Mouse (Mus musculus): ENCODE results near the gene Zp2. TPM values are rescaled to one million over a fixed set of nuclear protein-coding genes. Genes with fewer than 3 reads are reported as not detected.

Gene Zp2
- polyA plus RNA-seq, 1 experiment from 2014 or later = not detected

DNA sequence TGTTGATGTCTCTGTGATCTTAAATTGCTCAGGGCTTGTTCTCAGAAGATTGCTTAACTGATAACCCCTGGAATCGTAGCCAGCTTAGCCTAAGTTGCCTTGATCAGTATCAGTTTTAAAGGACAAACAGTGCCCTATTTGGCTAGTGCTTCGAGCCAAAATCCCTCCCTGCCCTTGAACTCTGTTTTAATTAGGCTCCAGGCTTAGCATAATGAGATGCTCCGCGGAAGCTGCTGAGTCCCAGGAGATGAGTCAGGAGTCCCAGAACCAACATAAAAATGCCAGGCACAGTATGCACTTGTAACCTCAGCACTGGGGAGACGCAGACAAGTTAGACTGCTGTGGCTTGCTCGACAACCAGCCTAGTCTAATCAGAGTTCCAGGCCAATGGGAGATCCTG, 27.6 kb downstream of the Zp2 start:
- no peak overlapping the region for H3K9ac ChIP-seq (ENCODE audit: low read length)
- H3K4me1 ChIP-seq (replicated peaks; ENCODE audit: control insufficient read depth, insufficient read depth, low read length) = no peaks in the 10 kb centered on the region
- H3K36me3 ChIP-seq (ENCODE audit: control insufficient read depth, insufficient read depth, low read length) = peaks cover 15% of the 10 kb centered on the region
- no peaks in the 10 kb centered on the region for H3K9me3 ChIP-seq (ENCODE audit: control insufficient read depth, low read length)
- no peak overlapping the region for H3K27ac ChIP-seq (ENCODE audit: low read length)
- no peak overlapping the region for H3K4me2 ChIP-seq (ENCODE audit: low read depth, low read length)
- no peaks in the 10 kb centered on the region for H3K27me3 ChIP-seq (ENCODE audit: control insufficient read depth, insufficient read depth, low read depth, low read length)
- no peak for ATAC-seq (ENCODE audit: low read depth)
- no peak overlapping the region for H3K4me3 ChIP-seq (ENCODE audit: low read length)
- 50% methylated on average over 6 of the region's 6 CpGs for WGBS

DNA sequence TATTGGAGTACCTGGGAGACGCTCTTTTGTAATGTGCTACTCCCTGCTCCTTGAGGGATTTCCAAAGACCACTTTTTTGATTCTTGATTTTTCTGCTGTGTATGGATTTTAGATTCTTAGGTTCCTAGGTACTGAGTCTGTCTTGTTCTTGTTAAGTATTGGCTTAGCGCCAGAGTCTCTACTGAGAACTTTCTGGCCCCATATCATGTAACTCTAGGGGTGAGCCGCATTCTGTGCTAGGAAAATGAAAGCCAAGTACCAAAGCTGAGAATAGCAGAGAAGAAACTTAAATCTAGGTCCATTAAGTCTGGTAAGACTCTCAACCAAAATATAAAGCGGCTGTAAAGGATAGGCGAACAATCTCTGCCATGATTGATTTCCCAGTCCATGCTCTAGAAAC, 28.1 kb downstream of the Zp2 start:
- H3K4me1 ChIP-seq (replicated peaks; ENCODE audit: control insufficient read depth, insufficient read depth, low read length) = no peaks in the 10 kb centered on the region
- no peaks in the 10 kb centered on the region for H3K27me3 ChIP-seq (ENCODE audit: control insufficient read depth, insufficient read depth, low read depth, low read length)
- 83% methylated on average over 5 of the region's 5 CpGs for WGBS
- no peaks in the 10 kb centered on the region for H3K9me3 ChIP-seq (ENCODE audit: control insufficient read depth, low read length)
- ATAC-seq (ENCODE audit: low read depth) = no peak
- peaks cover 15% of the 10 kb centered on the region for H3K36me3 ChIP-seq (ENCODE audit: control insufficient read depth, insufficient read depth, low read length)
- no peak overlapping the region for H3K9ac ChIP-seq (ENCODE audit: low read length)
- no peak overlapping the region for H3K4me2 ChIP-seq (ENCODE audit: low read depth, low read length)
- H3K27ac ChIP-seq (ENCODE audit: low read length) = no peak overlapping the region
- no peak overlapping the region for H3K4me3 ChIP-seq (ENCODE audit: low read length)

GRCm38 (mm10) chr7:120109676-120110075, 35.4 kb downstream of the Zp2 start:
- no peak for ATAC-seq (ENCODE audit: low read depth)
- Histone ChIP-seq H3K4me2 (ENCODE audit: low read depth, low read length) (no peak overlapping the region), H3K4me3 (ENCODE audit: low read length) (no peak overlapping the region), H3K27ac (ENCODE audit: low read length) (no peak overlapping the region), H3K9me3 (ENCODE audit: control insufficient read depth, low read length) (no peaks in the 10 kb centered on the region), H3K36me3 (ENCODE audit: control insufficient read depth, insufficient read depth, low read length) (peaks cover 7% of the 10 kb centered on the region; the same call in 1 of the 2 replicates), H3K27me3 (ENCODE audit: control insufficient read depth, insufficient read depth, low read depth, low read length) (no peaks in the 10 kb centered on the region), H3K4me1 (replicated peaks; ENCODE audit: control insufficient read depth, insufficient read depth, low read length) (peaks cover 4% of the 10 kb centered on the region; the same call in 1 of the 2 replicates), H3K9ac (ENCODE audit: low read length) (no peak overlapping the region)
- WGBS = 77% methylated on average over 5 of the region's 5 CpGs

DNA sequence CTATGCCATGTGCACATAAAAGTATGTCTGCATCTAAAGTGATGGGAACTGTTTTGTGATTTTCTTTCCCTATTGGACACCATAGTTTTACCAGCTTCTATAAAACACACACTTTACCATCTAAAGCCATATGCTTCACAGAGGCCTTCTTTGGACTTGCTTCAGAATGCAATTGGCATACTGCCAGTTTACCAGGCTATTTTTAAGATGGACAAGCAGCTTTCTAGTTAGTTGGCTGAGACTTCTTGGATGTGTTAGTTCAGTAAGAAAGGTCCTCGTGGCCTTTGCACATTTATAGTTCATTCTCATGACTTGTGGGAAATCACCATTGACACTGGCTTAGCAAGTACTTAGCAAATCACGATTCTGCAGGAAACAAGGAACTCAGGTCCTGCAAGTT, 38.7 kb downstream of the Zp2 start:
- H3K4me1 ChIP-seq (replicated peaks; ENCODE audit: control insufficient read depth, insufficient read depth, low read length) = peaks cover 9% of the 10 kb centered on the region
- WGBS = 26% methylated on average over 2 of the region's 2 CpGs
- H3K27ac ChIP-seq (ENCODE audit: low read length) = no peak overlapping the region; the same call in 1 of the 2 replicates

GRCm38 (mm10) chr7:120104975-120105374, 40.1 kb downstream of the Zp2 start:
- Histone ChIP-seq H3K9ac (ENCODE audit: low read length) (no peak overlapping the region), H3K4me1 (replicated peaks; ENCODE audit: control insufficient read depth, insufficient read depth, low read length) (peaks cover 9% of the 10 kb centered on the region), H3K27me3 (ENCODE audit: control insufficient read depth, insufficient read depth, low read depth, low read length) (no peaks in the 10 kb centered on the region), H3K4me2 (ENCODE audit: low read depth, low read length) (no peak overlapping the region), H3K4me3 (ENCODE audit: low read length) (no peak overlapping the region), H3K9me3 (ENCODE audit: control insufficient read depth, low read length) (no peaks in the 10 kb centered on the region), H3K27ac (ENCODE audit: low read length) (no peak overlapping the region), H3K36me3 (ENCODE audit: control insufficient read depth, insufficient read depth, low read length) (peaks cover 5% of the 10 kb centered on the region; the same call in 1 of the 2 replicates)
- WGBS = 69% methylated on average over 3 of the region's 3 CpGs
- no peak for ATAC-seq (ENCODE audit: low read depth)

More for the DNA sequence above, 38.7 kb downstream of the Zp2 start:
- no peak overlapping the region for H3K9ac ChIP-seq (ENCODE audit: low read length)
- H3K4me3 ChIP-seq (ENCODE audit: low read length) = no peak overlapping the region
- H3K36me3 ChIP-seq (ENCODE audit: control insufficient read depth, insufficient read depth, low read length) = peaks cover 5% of the 10 kb centered on the region; the same call in 1 of the 2 replicates
- no peak for ATAC-seq (ENCODE audit: low read depth)
- H3K4me2 ChIP-seq (ENCODE audit: low read depth, low read length) = no peak overlapping the region
- H3K27me3 ChIP-seq (ENCODE audit: control insufficient read depth, insufficient read depth, low read depth, low read length) = no peaks in the 10 kb centered on the region
- H3K9me3 ChIP-seq (ENCODE audit: control insufficient read depth, low read length) = no peaks in the 10 kb centered on the region

DNA sequence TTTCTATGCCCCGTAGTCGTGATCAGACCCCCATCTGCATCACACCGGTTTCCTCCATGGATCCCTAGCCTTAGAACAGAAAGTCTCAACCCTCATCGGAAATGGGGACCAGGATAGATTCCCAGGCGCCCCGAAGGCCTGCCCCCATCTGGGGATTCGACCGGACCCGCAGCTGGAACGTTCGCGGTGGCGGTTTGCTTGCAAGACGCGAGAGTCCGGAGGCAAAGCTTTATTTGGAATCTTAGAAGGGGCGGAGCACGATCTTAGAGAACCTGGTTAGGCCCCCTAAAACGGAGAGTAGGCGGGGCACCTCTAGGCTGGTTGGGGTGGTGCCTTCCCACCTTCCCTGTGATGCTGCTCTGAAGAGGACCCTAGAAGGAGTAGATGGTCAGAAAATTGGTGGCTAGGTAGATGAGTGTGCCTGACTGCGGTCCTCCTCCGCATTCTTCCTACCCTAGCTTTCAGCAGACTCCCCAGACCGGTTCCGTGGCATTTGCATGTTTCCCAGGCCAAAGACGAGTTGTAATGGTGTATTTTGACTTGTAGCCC, 42.0 kb downstream of the Zp2 start:
- Histone ChIP-seq H3K27ac (ENCODE audit: low read length) (peak overlapping the region; percentile 70), H3K27me3 (ENCODE audit: control insufficient read depth, insufficient read depth, low read depth, low read length) (no peaks in the 10 kb centered on the region), H3K36me3 (ENCODE audit: control insufficient read depth, insufficient read depth, low read length) (peaks cover 5% of the 10 kb centered on the region; the same call in 1 of the 2 replicates), H3K9ac (ENCODE audit: low read length) (peak overlapping the region; percentile 81), H3K9me3 (ENCODE audit: control insufficient read depth, low read length) (no peaks in the 10 kb centered on the region), H3K4me3 (ENCODE audit: low read length) (peak overlapping the region; percentile 67), H3K4me2 (ENCODE audit: low read depth, low read length) (peak overlapping the region; percentile 84), H3K4me1 (replicated peaks; ENCODE audit: control insufficient read depth, insufficient read depth, low read length) (peaks cover 9% of the 10 kb centered on the region)
- WGBS = 5% methylated on average over 25 of the region's 25 CpGs
- ATAC-seq (ENCODE audit: low read depth) = peak; percentile 39

GRCm38 (mm10) chr7:120102164-120102972, 42.7 kb downstream of the Zp2 start, which contains the start of gene Tmem159:
Tmem159 (plus strand) TSS chr7:120102353.
- WGBS = under 1% methylated on average over 38 of the region's 42 CpGs
- Histone ChIP-seq H3K36me3 (ENCODE audit: control insufficient read depth, insufficient read depth, low read length) (peaks cover 5% of the 10 kb centered on the region; the same call in 1 of the 2 replicates), H3K4me1 (replicated peaks; ENCODE audit: control insufficient read depth, insufficient read depth, low read length) (peaks cover 9% of the 10 kb centered on the region), H3K27ac (ENCODE audit: low read length) (peak within 1 kb of the TSS; percentile 70), H3K4me2 (ENCODE audit: low read depth, low read length) (peak within 1 kb of the TSS; percentile 84), H3K9me3 (ENCODE audit: control insufficient read depth, low read length) (no peaks in the 10 kb centered on the region), H3K9ac (ENCODE audit: low read length) (peak within 1 kb of the TSS; percentile 81), H3K27me3 (ENCODE audit: control insufficient read depth, insufficient read depth, low read depth, low read length) (no peaks in the 10 kb centered on the region), H3K4me3 (ENCODE audit: low read length) (peak within 1 kb of the TSS; percentile 67)
- peak; percentile 95 for ATAC-seq (ENCODE audit: low read depth)

GRCm38 (mm10) chr7:120098403-120098802, 46.7 kb downstream of the Zp2 start:
- Histone ChIP-seq H3K4me1 (replicated peaks; ENCODE audit: control insufficient read depth, insufficient read depth, low read length) (peaks cover 3% of the 10 kb centered on the region), H3K9me3 (ENCODE audit: control insufficient read depth, low read length) (no peaks in the 10 kb centered on the region), H3K27ac (ENCODE audit: low read length) (no peak overlapping the region), H3K4me2 (ENCODE audit: low read depth, low read length) (no peak overlapping the region), H3K9ac (ENCODE audit: low read length) (no peak overlapping the region), H3K27me3 (ENCODE audit: control insufficient read depth, insufficient read depth, low read depth, low read length) (no peaks in the 10 kb centered on the region), H3K36me3 (ENCODE audit: control insufficient read depth, insufficient read depth, low read length) (no peaks in the 10 kb centered on the region), H3K4me3 (ENCODE audit: low read length) (no peak overlapping the region)
- ATAC-seq (ENCODE audit: low read depth) = peak; percentile 50; the same call in 1 of the 2 replicates
- 22% methylated on average over 9 of the region's 9 CpGs for WGBS

- H3K27me3 ChIP-seq (ENCODE audit: control insufficient read depth, insufficient read depth, low read depth, low read length) = no peaks in the 10 kb centered on the region
- no peaks in the 10 kb centered on the region for H3K36me3 ChIP-seq (ENCODE audit: control insufficient read depth, insufficient read depth, low read length)
- no peak overlapping the region for H3K4me2 ChIP-seq (ENCODE audit: low read depth, low read length)
- ATAC-seq (ENCODE audit: low read depth) = peak; percentile 45
- H3K4me1 ChIP-seq (replicated peaks; ENCODE audit: control insufficient read depth, insufficient read depth, low read length) = no peaks in the 10 kb centered on the region
- H3K27ac ChIP-seq (ENCODE audit: low read length) = no peak overlapping the region
- 4% methylated on average over 7 of the region's 7 CpGs for WGBS
- H3K9ac ChIP-seq (ENCODE audit: low read length) = no peak overlapping the region
- H3K9me3 ChIP-seq (ENCODE audit: control insufficient read depth, low read length) = no peaks in the 10 kb centered on the region
- H3K4me3 ChIP-seq (ENCODE audit: low read length) = no peak overlapping the region
These were observed 47.2 kb downstream of the Zp2 start for GRCm38 (mm10) chr7:120097845-120098244.
